Mouse (Mus musculus) adrenal gland (tissue): ENCODE measurements around the gene 6430531B16Rik.

Experiments
- intact Hi-C: fragments of 180-260 bp; cut with DNase I; formaldehyde crosslinking; loops from one replicate; pipeline ENCODE4 v1.15.1; 2025
- long read RNA-seq, 2 experiments: library from polyadenylated mRNA; unstranded; transcript quantifications; one replicate each; pipeline ENCODE4 v2.0.0; 2020; ENCODE audit warnings: borderline replicate concordance in 1 of 2; ENCODE audit not compliant: insufficient replicate concordance in 1 of 2

Gene 6430531B16Rik
- long read RNA-seq, experiment 1, partial matches to known transcripts = 0 of 4 reads
- long read RNA-seq, experiment 1, other reads (novel, unspliced or antisense) = 4 of 4 reads
- long read RNA-seq, experiment 2, partial matches to known transcripts = 0 of 1 reads
- long read RNA-seq, experiment 2, other reads (novel, unspliced or antisense) = 1 of 1 reads

- intact Hi-C loops = loop anchor here (10.0 kb wide), 1 partner anchor 166 kb away; no protein-coding TSS in a partner anchor
Observed at GRCm38 (mm10) chr7:139978278-139978892, at the start of gene 6430531B16Rik. Gene 6430531B16Rik, minus strand, starts transcription at chr7:139978755.

GRCm38 (mm10) chr7:140011336-140011735, 32.8 kb upstream of the 6430531B16Rik start:
- intact Hi-C loops = no loop called here

- intact Hi-C loops = no loop called here
Observed at GRCm38 (mm10) chr7:140007781-140008180, 29.2 kb upstream of the 6430531B16Rik start.

GRCm38 (mm10) chr7:140006861-140007611, 28.5 kb upstream of the 6430531B16Rik start:
- intact Hi-C loops = no loop called here

- intact Hi-C loops = no loop called here
Observed at GRCm38 (mm10) chr7:140004666-140005065, 26.1 kb upstream of the 6430531B16Rik start.

GRCm38 (mm10) chr7:140001086-140001740, 22.7 kb upstream of the 6430531B16Rik start:
- intact Hi-C loops = no loop called here

GRCm38 (mm10) chr7:139998691-139999350, 20.3 kb upstream of the 6430531B16Rik start:
- intact Hi-C loops = no loop called here

GRCm38 (mm10) chr7:139994676-139995075, 16.1 kb upstream of the 6430531B16Rik start:
- intact Hi-C loops = loop anchor here (2.0 to 5.0 kb wide), 3 partner anchors 26 to 87 kb away; no protein-coding TSS in a partner anchor

- intact Hi-C loops = loop anchor here (2.0 to 5.0 kb wide), 3 partner anchors 25 to 87 kb away; no protein-coding TSS in a partner anchor
Observed at GRCm38 (mm10) chr7:139994202-139994601, 15.6 kb upstream of the 6430531B16Rik start.

GRCm38 (mm10) chr7:139993532-139993931, 15.0 kb upstream of the 6430531B16Rik start:
- intact Hi-C loops = loop anchor here (5.0 kb wide), 2 partner anchors 39 to 86 kb away; no protein-coding TSS in a partner anchor

GRCm38 (mm10) chr7:139992406-139992805, 13.9 kb upstream of the 6430531B16Rik start, which contains the start of gene Adam8:
Gene Adam8, minus strand, starts transcription at chr7:139992562.
- intact Hi-C loops = loop anchor here (5.0 kb wide), 2 partner anchors 40 to 85 kb away; no protein-coding TSS in a partner anchor

GRCm38 (mm10) chr7:139990864-139991394, 12.4 kb upstream of the 6430531B16Rik start:
- intact Hi-C loops = loop anchor here (5.0 kb wide), 2 partner anchors 41 to 84 kb away; no protein-coding TSS in a partner anchor

- intact Hi-C loops = no loop called here
Observed at GRCm38 (mm10) chr7:139988272-139988671, 9.7 kb upstream of the 6430531B16Rik start.

GRCm38 (mm10) chr7:139984505-139984904, 6.0 kb upstream of the 6430531B16Rik start:
- intact Hi-C loops = no loop called here

GRCm38 (mm10) chr7:139982058-139982457, 3.5 kb upstream of the 6430531B16Rik start:
- intact Hi-C loops = no loop called here

- intact Hi-C loops = no loop called here
Observed at GRCm38 (mm10) chr7:139980778-139981177, 2.2 kb upstream of the 6430531B16Rik start.

GRCm38 (mm10) chr7:139979011-139979719, 610 bp upstream of the 6430531B16Rik start:
- intact Hi-C loops = loop anchor here (10.0 kb wide), 1 partner anchor 166 kb away; no protein-coding TSS in a partner anchor

GRCm38 (mm10) chr7:139975471-139975870, 3.1 kb downstream of the 6430531B16Rik start:
- intact Hi-C loops = loop anchor here (10.0 kb wide), 1 partner anchor 169 kb away; no protein-coding TSS in a partner anchor

GRCm38 (mm10) chr7:139974307-139974706, 4.2 kb downstream of the 6430531B16Rik start:
- intact Hi-C loops = loop anchor here (10.0 kb wide), 1 partner anchor 170 kb away; no protein-coding TSS in a partner anchor
